Mouse (Mus musculus) liver, postnatal 0 days (tissue): Measurements from ENCODE around the gene Timmdc1. TPM values are rescaled to one million over a fixed set of nuclear protein-coding genes. Genes with fewer than 3 reads are reported as not detected.
"Not testable (repeated sequence)": the region's sequence is repeated elsewhere in the genome, so short reads cannot be mapped to it uniquely, and the experiment has no call there.

Experiments used
- ATAC-seq: fragments of 200-750 bp; cut with Nextera tagmentation; 2 replicates; pipeline ENCODE4 v1.8.0; 2017; ENCODE audit warnings: mild to moderate bottlenecking, moderate library complexity
- DNase-seq: peaks from one replicate; pipeline ENCODE4 v3.0.0-alpha.2; 2016
- H3K27ac ChIP-seq: fragments of 300-500 bp; sonication (generic); 2 replicates; pipeline ENCODE4 v1.5.1; 2014; ENCODE audit warnings: antibody characterized with exemption, moderate library complexity, mild to moderate bottlenecking, low read depth
- H3K27me3 ChIP-seq: fragments of 300-500 bp; sonication (generic); 2 replicates; pipeline ENCODE4 v1.6.1; 2014; ENCODE audit warnings: low read length, control low read depth, mixed read lengths; ENCODE audit not compliant: insufficient read depth
- H3K36me3 ChIP-seq: fragments of 300-500 bp; sonication (generic); replicated peaks from 2 replicates; pipeline ENCODE4 v1.6.1; 2014; ENCODE audit warnings: mild to moderate bottlenecking, control low read depth, low read length, moderate library complexity, mixed read lengths; ENCODE audit not compliant: insufficient read depth
- H3K4me1 ChIP-seq: fragments of 300-500 bp; sonication (generic); 2 replicates; pipeline ENCODE4 v1.6.1; 2014; ENCODE audit warnings: antibody characterized with exemption, mild to moderate bottlenecking, control low read depth; ENCODE audit not compliant: insufficient read depth
- H3K4me2 ChIP-seq: fragments of 300-500 bp; sonication (generic); 2 replicates; pipeline ENCODE4 v1.6.1; 2014; ENCODE audit warnings: low read depth, mild to moderate bottlenecking, low read length, moderate library complexity, mixed read lengths
- H3K4me3 ChIP-seq: fragments of 300-500 bp; sonication (generic); 2 replicates; pipeline ENCODE4 v1.5.1; 2014; ENCODE audit warnings: low read depth, low read length
- H3K9ac ChIP-seq: fragments of 300-500 bp; sonication (generic); replicated peaks from 2 replicates; pipeline ENCODE4 v1.6.1; 2014; ENCODE audit warnings: mild to moderate bottlenecking, moderate library complexity
- H3K9me3 ChIP-seq: fragments of 300-500 bp; sonication (generic); 2 replicates; pipeline ENCODE4 v1.6.1; 2016; ENCODE audit warnings: mild to moderate bottlenecking, control low read depth, low read length, mixed read lengths
- CTCF ChIP-seq: sonication (generic); IDR thresholded peaks from 2 replicates; pipeline ENCODE4 v1.5.1; 2016; ENCODE audit warnings: antibody characterized with exemption, low read depth
- EP300 ChIP-seq: IDR thresholded peaks from 2 replicates; pipeline ENCODE4 v1.6.1; 2016; ENCODE audit warnings: antibody characterized with exemption, low read depth, mild to moderate bottlenecking
- WGBS: fragments of 180-500 bp; shearing (Covaris S2); extraction: QIAGEN DNeasy Blood & Tissue Kit; methylation state at CpG from one replicate; pipeline ENCODE4 v1.1.7; 2014; ENCODE audit not compliant: insufficient replicate concordance; 5-methylcytosine and 5-hydroxymethylcytosine counted together
- polyA plus RNA-seq: library from polyadenylated mRNA; unstranded; fragments of >200 nt; fragmentation: Nextera tagmentation; extraction: Ambion mirVana; gene quantifications from 2 replicates; pipeline ENCODE4 v1.2.1, GENCODE M21; 2015

Gene Timmdc1
- polyA plus RNA-seq, 1 experiment from 2014 or later, result 17.0 TPM

GRCm38 (mm10) chr16:38481327-38481726, 41.1 kb downstream of the Timmdc1 start:
- WGBS, result 41% methylated on average over 4 of the region's 4 CpGs
- no peaks in the 10 kb centered on the region for H3K9me3 ChIP-seq
- no peak overlapping the region for H3K4me3 ChIP-seq
- H3K4me1 ChIP-seq, result peaks cover 17% of the 10 kb centered on the region
- H3K27ac ChIP-seq, result no peak overlapping the region
- no peaks in the 10 kb centered on the region for H3K36me3 ChIP-seq
- TF ChIP-seq CTCF (no peak), EP300 (peak; percentile 74)
- H3K27me3 ChIP-seq, result peaks cover 9% of the 10 kb centered on the region; the same call in 1 of the 2 replicates
- ATAC-seq (no peak), DNase-seq (no peak)
- no peak overlapping the region for H3K9ac ChIP-seq
- no peak overlapping the region for H3K4me2 ChIP-seq

- WGBS, result 86% methylated on average over 3 of the region's 3 CpGs
- no peaks in the 10 kb centered on the region for H3K9me3 ChIP-seq
- no peak overlapping the region for H3K4me2 ChIP-seq
- H3K27me3 ChIP-seq, result 0 out of 2 replicates have a peak, but pooled peaks cover 1% of the 10 kb centered on the region
- H3K4me1 ChIP-seq, result peaks cover 19% of the 10 kb centered on the region
- DNase-seq, result no peak
- H3K36me3 ChIP-seq, result no peaks in the 10 kb centered on the region
- no peak for ATAC-seq
- TF ChIP-seq EP300, result no peak
- TF ChIP-seq CTCF, result no peak
- no peak overlapping the region for H3K9ac ChIP-seq
- H3K27ac ChIP-seq, result no peak overlapping the region
- H3K4me3 ChIP-seq, result no peak overlapping the region
Observed at GRCm38 (mm10) chr16:38478296-38478695, 44.2 kb downstream of the Timmdc1 start.

GRCm38 (mm10) chr16:38477241-38477608, 45.2 kb downstream of the Timmdc1 start:
- H3K9ac ChIP-seq, H3K27ac ChIP-seq, H3K36me3 ChIP-seq, H3K9me3 ChIP-seq, DNase-seq, H3K27me3 ChIP-seq, ATAC-seq: not testable (repeated sequence)
- Histone ChIP-seq H3K4me1 (peaks cover 16% of the 10 kb centered on the region), H3K4me2 (peak overlapping the region; percentile 88), H3K4me3 (peak overlapping the region; percentile 50)
- 53% methylated on average over 14 of the region's 14 CpGs for WGBS

- H3K9ac ChIP-seq, result peak overlapping the region; percentile 53
- 9% methylated on average over 34 of the region's 34 CpGs for WGBS
- H3K27ac ChIP-seq, result peak overlapping the region; percentile 46; the same call in 1 of the 2 replicates
- no peaks in the 10 kb centered on the region for H3K9me3 ChIP-seq
- DNase-seq (peak; percentile 52), ATAC-seq (peak; percentile 45)
- H3K4me1 ChIP-seq, result peaks cover 16% of the 10 kb centered on the region
- H3K36me3 ChIP-seq, result no peaks in the 10 kb centered on the region
- peak overlapping the region; percentile 50 for H3K4me3 ChIP-seq
- TF ChIP-seq CTCF (no peak), EP300 (no peak)
- no peaks in the 10 kb centered on the region for H3K27me3 ChIP-seq
- peak overlapping the region; percentile 88 for H3K4me2 ChIP-seq
Observed at GRCm38 (mm10) chr16:38476312-38477240, 45.9 kb downstream of the Timmdc1 start.

GRCm38 (mm10) chr16:38475681-38476311, 46.7 kb downstream of the Timmdc1 start:
- H3K4me3 ChIP-seq, result peak overlapping the region; percentile 50; the same call in 1 of the 2 replicates
- TF ChIP-seq EP300 (no peak), CTCF (no peak)
- H3K4me2 ChIP-seq, result peak overlapping the region; percentile 88
- no peak overlapping the region for H3K27ac ChIP-seq
- H3K4me1 ChIP-seq, result peaks cover 16% of the 10 kb centered on the region
- DNase-seq, result no peak
- no peak overlapping the region for H3K9ac ChIP-seq
- 35% methylated on average over 4 of the region's 4 CpGs for WGBS
- H3K36me3 ChIP-seq, result no peaks in the 10 kb centered on the region
- no peaks in the 10 kb centered on the region for H3K9me3 ChIP-seq
- no peak for ATAC-seq
- H3K27me3 ChIP-seq, result no peaks in the 10 kb centered on the region

DNA sequence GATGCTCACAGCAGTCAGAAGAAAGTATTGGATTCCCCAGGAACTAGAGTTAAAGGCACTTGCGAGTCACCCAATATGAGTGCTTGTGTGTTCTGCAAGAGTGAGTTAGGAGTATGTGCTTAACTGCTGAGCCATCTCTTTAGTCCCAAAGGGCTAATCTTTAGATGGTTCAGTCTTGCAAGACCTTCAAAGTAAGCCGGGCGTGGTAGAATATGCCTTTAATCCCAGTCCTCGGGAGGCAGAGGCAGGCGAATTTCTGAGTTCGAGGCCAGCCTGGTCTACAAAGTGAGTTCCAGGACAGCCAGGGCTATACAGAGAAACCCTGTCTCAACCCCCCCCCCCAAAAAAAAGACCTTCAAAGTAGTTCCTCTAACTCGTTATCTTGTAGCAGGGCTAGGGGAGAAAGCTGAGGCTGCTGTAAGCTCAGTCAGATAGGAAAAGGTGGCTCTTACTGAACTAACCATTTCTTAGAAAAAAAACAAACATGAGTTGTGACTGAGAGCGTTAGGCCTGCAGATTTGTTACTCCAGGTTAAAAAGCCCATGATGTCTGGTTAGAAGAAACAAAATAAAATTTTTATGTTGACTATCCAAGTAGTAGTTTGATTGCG, 47.7 kb downstream of the Timmdc1 start:
- DNase-seq, result no peak
- H3K4me1 ChIP-seq, result peaks cover 16% of the 10 kb centered on the region
- H3K27ac ChIP-seq, result no peak overlapping the region
- no peaks in the 10 kb centered on the region for H3K27me3 ChIP-seq
- no peak overlapping the region for H3K4me2 ChIP-seq
- H3K4me3 ChIP-seq, result no peak overlapping the region
- TF ChIP-seq CTCF (no peak), EP300 (no peak)
- WGBS, result 63% methylated on average over 9 of the region's 9 CpGs
- H3K9ac ChIP-seq, result no peak overlapping the region
- no peaks in the 10 kb centered on the region for H3K36me3 ChIP-seq
- H3K9me3 ChIP-seq, result no peaks in the 10 kb centered on the region
- ATAC-seq, result no peak
